Mouse (Mus musculus): ENCODE measurements around the gene Misp. TPM values are rescaled to one million over a fixed set of nuclear protein-coding genes. Genes with fewer than 3 reads are reported as not detected.

Misp gene
- polyA plus RNA-seq, 1 experiment from 2014 or later = 0.41 TPM

GRCm38 (mm10) chr10:79780664-79781015 lies 40.1 kb upstream of the Misp start:
- Histone ChIP-seq H3K4me2 (peak overlapping the region; percentile 43), H3K27ac (ENCODE audit: low read depth, low read length) (no peak overlapping the region), H3K9ac (ENCODE audit: low read length) (no peak overlapping the region), H3K9me3 (ENCODE audit: control insufficient read depth, low read length) (no peaks in the 10 kb centered on the region), H3K27me3 (ENCODE audit: control insufficient read depth, insufficient read depth, low read length) (peaks cover 43% of the 10 kb centered on the region), H3K4me1 (ENCODE audit: control insufficient read depth, insufficient read depth, low read length) (peaks cover 8% of the 10 kb centered on the region), H3K36me3 (ENCODE audit: control insufficient read depth, insufficient read depth, low read length) (no peaks in the 10 kb centered on the region), H3K4me3 (ENCODE audit: low read depth, low read length) (peak overlapping the region; percentile 25)
- peak; percentile 95 for DNase-seq (ENCODE audit: low spot score, missing footprints)
- WGBS = under 1% methylated on average over 13 of the region's 13 CpGs
- no peak; the same call in 1 of the 2 replicates for ATAC-seq (ENCODE audit: low FRiP score)

DNA sequence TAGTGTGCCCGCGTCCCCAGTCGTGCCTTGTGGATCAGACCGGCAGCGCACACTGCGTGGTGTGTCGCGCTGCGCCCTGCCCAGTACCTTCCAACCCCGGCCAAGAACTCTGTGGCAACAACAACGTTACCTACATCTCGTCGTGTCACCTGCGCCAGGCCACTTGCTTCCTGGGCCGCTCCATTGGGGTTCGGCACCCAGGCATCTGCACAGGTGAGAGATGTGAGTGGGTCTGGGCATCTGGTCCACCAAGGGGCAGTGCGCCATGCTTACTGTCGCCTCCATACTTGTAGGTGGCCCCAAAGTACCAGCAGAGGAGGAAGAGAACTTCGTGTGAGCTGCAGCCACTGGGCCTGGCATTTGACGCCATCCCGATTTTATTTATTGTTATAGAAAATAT lies 39.6 kb upstream of the Misp start:
- ATAC-seq (ENCODE audit: low FRiP score) (no peak), DNase-seq (ENCODE audit: low spot score, missing footprints) (no peak)
- Histone ChIP-seq H3K27ac (ENCODE audit: low read depth, low read length) (no peak overlapping the region), H3K4me2 (peak overlapping the region; percentile 43), H3K36me3 (ENCODE audit: control insufficient read depth, insufficient read depth, low read length) (no peaks in the 10 kb centered on the region), H3K4me1 (ENCODE audit: control insufficient read depth, insufficient read depth, low read length) (peaks cover 8% of the 10 kb centered on the region), H3K9ac (ENCODE audit: low read length) (no peak overlapping the region), H3K9me3 (ENCODE audit: control insufficient read depth, low read length) (no peaks in the 10 kb centered on the region), H3K27me3 (ENCODE audit: control insufficient read depth, insufficient read depth, low read length) (peaks cover 43% of the 10 kb centered on the region), H3K4me3 (ENCODE audit: low read depth, low read length) (0 out of 2 replicates have a peak overlapping the region, but pooled peaks have one; percentile 25)
- WGBS = 27% methylated on average over 21 of the region's 21 CpGs

GRCm38 (mm10) chr10:79781956-79782355 lies 38.8 kb upstream of the Misp start:
- no peak overlapping the region for H3K9ac ChIP-seq (ENCODE audit: low read length)

DNA sequence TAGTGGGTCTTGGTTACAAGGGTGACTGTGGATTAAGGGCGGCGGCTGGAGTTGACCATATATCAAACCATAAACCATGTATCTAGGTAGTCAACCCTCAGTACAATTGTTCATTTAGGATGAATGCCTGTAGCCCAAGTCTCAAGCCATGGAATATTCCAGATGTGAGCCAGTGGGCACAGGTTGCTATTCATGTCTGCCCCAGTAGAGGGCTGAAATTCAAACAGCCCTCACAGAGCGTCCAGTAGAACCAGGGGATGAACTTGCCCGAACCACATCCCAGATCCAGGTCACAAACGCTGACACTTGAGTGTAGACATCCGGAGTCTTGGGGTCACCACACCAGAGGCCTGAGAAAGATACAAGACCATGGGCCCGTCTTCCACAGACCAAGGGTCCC lies 37.7 kb upstream of the Misp start:
- WGBS = 68% methylated on average over 7 of the region's 7 CpGs
- no peak for DNase-seq (ENCODE audit: low spot score, missing footprints)
- peaks cover 27% of the 10 kb centered on the region for H3K27me3 ChIP-seq (ENCODE audit: control insufficient read depth, insufficient read depth, low read length)

More at GRCm38 (mm10) chr10:79781956-79782355, 38.8 kb upstream of the Misp start:
- no peak overlapping the region for H3K4me2 ChIP-seq
- 58% methylated on average over 5 of the region's 5 CpGs for WGBS
- H3K9me3 ChIP-seq (ENCODE audit: control insufficient read depth, low read length) = no peaks in the 10 kb centered on the region
- H3K27me3 ChIP-seq (ENCODE audit: control insufficient read depth, insufficient read depth, low read length) = peaks cover 37% of the 10 kb centered on the region
- no peak overlapping the region for H3K27ac ChIP-seq (ENCODE audit: low read depth, low read length)
- peaks cover 8% of the 10 kb centered on the region for H3K4me1 ChIP-seq (ENCODE audit: control insufficient read depth, insufficient read depth, low read length)
- no peak overlapping the region for H3K4me3 ChIP-seq (ENCODE audit: low read depth, low read length)
- DNase-seq (ENCODE audit: low spot score, missing footprints) (no peak), ATAC-seq (ENCODE audit: low FRiP score) (no peak)
- no peaks in the 10 kb centered on the region for H3K36me3 ChIP-seq (ENCODE audit: control insufficient read depth, insufficient read depth, low read length)

DNA sequence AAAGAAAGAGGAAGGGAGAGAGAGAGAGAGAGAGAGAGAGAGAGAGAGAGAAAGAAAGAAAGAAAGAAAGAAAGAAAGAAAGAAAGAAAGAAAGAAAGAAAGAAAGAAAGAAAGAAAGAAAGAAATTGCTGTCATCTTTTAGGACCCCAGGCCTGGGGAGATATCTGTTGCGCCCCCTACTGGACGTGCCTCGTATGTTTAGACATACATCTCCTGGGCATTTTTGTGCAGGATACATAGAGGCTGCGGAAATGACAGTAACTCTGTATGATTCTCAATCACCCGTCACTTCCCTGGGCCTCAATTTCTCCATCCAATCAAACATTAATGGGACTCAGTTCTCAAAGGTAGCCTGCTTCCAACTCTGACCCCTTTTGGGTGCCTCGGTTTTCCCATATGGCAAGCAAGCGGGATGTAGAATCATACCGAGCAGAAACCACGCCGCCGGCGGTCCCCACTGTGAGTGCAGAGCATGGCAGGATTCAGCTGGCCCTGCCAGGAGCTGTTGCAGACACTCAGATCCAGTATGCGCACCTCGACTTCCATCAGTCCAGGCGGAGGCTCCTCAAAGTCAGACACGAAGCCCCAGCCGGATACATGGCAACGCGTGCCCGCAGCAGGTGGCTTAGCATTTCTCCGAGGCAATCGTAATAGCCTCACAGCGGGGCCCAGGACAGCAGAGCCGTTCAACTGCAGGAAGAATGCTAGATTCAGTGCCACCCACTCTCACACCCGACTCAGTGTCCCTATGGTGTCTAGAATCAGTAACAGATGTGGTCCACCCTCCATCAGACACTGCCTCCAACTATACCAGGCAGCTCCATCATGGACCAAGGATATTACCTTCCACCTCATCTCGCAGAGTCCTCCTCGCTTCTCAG lies 36.6 kb upstream of the Misp start:
- Histone ChIP-seq H3K4me3 (ENCODE audit: low read depth, low read length) (no peak overlapping the region), H3K27me3 (ENCODE audit: control insufficient read depth, insufficient read depth, low read length) (peaks cover 16% of the 10 kb centered on the region), H3K4me2 (no peak overlapping the region), H3K27ac (ENCODE audit: low read depth, low read length) (no peak overlapping the region), H3K36me3 (ENCODE audit: control insufficient read depth, insufficient read depth, low read length) (no peaks in the 10 kb centered on the region), H3K4me1 (ENCODE audit: control insufficient read depth, insufficient read depth, low read length) (peaks cover 8% of the 10 kb centered on the region), H3K9me3 (ENCODE audit: control insufficient read depth, low read length) (no peaks in the 10 kb centered on the region), H3K9ac (ENCODE audit: low read length) (no peak overlapping the region)
- ATAC-seq (ENCODE audit: low FRiP score) (no peak), DNase-seq (ENCODE audit: low spot score, missing footprints) (peak; percentile 91)
- WGBS = 48% methylated on average over 27 of the region's 27 CpGs

More for the DNA sequence above, 37.7 kb upstream of the Misp start:
- Histone ChIP-seq H3K4me3 (ENCODE audit: low read depth, low read length) (no peak overlapping the region), H3K36me3 (ENCODE audit: control insufficient read depth, insufficient read depth, low read length) (no peaks in the 10 kb centered on the region), H3K9me3 (ENCODE audit: control insufficient read depth, low read length) (no peaks in the 10 kb centered on the region), H3K9ac (ENCODE audit: low read length) (no peak overlapping the region), H3K4me1 (ENCODE audit: control insufficient read depth, insufficient read depth, low read length) (peaks cover 8% of the 10 kb centered on the region), H3K4me2 (no peak overlapping the region), H3K27ac (ENCODE audit: low read depth, low read length) (no peak overlapping the region)
- ATAC-seq (ENCODE audit: low FRiP score) = no peak

GRCm38 (mm10) chr10:79788386-79789158 lies 32.2 kb upstream of the Misp start:
- 33% methylated on average over 7 of the region's 7 CpGs for WGBS
- peak; percentile 97 for DNase-seq (ENCODE audit: low spot score, missing footprints)
- no peaks in the 10 kb centered on the region for H3K9me3 ChIP-seq (ENCODE audit: control insufficient read depth, low read length)
- H3K4me3 ChIP-seq (ENCODE audit: low read depth, low read length) = no peak overlapping the region
- H3K27ac ChIP-seq (ENCODE audit: low read depth, low read length) = no peak overlapping the region
- H3K27me3 ChIP-seq (ENCODE audit: control insufficient read depth, insufficient read depth, low read length) = no peaks in the 10 kb centered on the region
- H3K4me2 ChIP-seq = no peak overlapping the region
- peaks cover 2% of the 10 kb centered on the region; the same call in 1 of the 2 replicates for H3K4me1 ChIP-seq (ENCODE audit: control insufficient read depth, insufficient read depth, low read length)
- no peaks in the 10 kb centered on the region for H3K36me3 ChIP-seq (ENCODE audit: control insufficient read depth, insufficient read depth, low read length)
- ATAC-seq (ENCODE audit: low FRiP score) = 0 out of 2 replicates have a peak, but pooled peaks have one; percentile 26
- H3K9ac ChIP-seq (ENCODE audit: low read length) = no peak overlapping the region

GRCm38 (mm10) chr10:79789581-79789980 lies 31.2 kb upstream of the Misp start:
- no peak overlapping the region for H3K4me3 ChIP-seq (ENCODE audit: low read depth, low read length)
- no peaks in the 10 kb centered on the region for H3K27me3 ChIP-seq (ENCODE audit: control insufficient read depth, insufficient read depth, low read length)
- no peak overlapping the region for H3K9ac ChIP-seq (ENCODE audit: low read length)
- ATAC-seq (ENCODE audit: low FRiP score) = no peak
- no peak for DNase-seq (ENCODE audit: low spot score, missing footprints)
- H3K9me3 ChIP-seq (ENCODE audit: control insufficient read depth, low read length) = no peaks in the 10 kb centered on the region
- WGBS = 51% methylated on average over 2 of the region's 2 CpGs
- H3K27ac ChIP-seq (ENCODE audit: low read depth, low read length) = no peak overlapping the region
- no peak overlapping the region for H3K4me2 ChIP-seq
- peaks cover 7% of the 10 kb centered on the region for H3K4me1 ChIP-seq (ENCODE audit: control insufficient read depth, insufficient read depth, low read length)
- H3K36me3 ChIP-seq (ENCODE audit: control insufficient read depth, insufficient read depth, low read length) = no peaks in the 10 kb centered on the region

DNA sequence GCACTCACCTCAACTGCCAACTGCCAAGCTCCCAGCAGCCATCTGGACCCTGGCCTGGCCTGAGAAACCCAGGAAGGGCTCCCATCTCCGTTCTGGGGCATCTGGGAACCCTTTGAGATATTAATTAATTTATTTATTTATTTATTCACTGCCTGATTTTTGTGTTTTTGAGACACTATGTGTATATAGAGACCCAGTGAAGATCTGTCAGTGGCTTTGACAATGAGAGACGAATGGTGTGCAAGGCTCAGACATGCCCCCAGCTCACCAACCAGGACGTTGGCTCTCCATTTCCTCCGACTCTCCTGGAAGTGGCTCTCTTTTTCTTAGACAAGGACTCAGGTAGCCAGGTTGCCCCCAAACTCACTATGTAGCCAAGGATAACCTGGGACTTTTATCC lies 29.9 kb upstream of the Misp start, which contains the start of gene Prss57:
TSS of gene Prss57 (minus strand) at position 101 of the 400 bp plus-strand sequence.
- Histone ChIP-seq H3K4me2 (no peak within 1 kb of the TSS), H3K9me3 (ENCODE audit: control insufficient read depth, low read length) (no peaks in the 10 kb centered on the region), H3K36me3 (ENCODE audit: control insufficient read depth, insufficient read depth, low read length) (no peaks in the 10 kb centered on the region), H3K27ac (ENCODE audit: low read depth, low read length) (no peak within 1 kb of the TSS), H3K27me3 (ENCODE audit: control insufficient read depth, insufficient read depth, low read length) (no peaks in the 10 kb centered on the region), H3K9ac (ENCODE audit: low read length) (no peak within 1 kb of the TSS), H3K4me1 (ENCODE audit: control insufficient read depth, insufficient read depth, low read length) (peaks cover 16% of the 10 kb centered on the region), H3K4me3 (ENCODE audit: low read depth, low read length) (no peak within 1 kb of the TSS)
- 87% methylated on average over 4 of the region's 4 CpGs for WGBS
- ATAC-seq (ENCODE audit: low FRiP score) = no peak
- no peak for DNase-seq (ENCODE audit: low spot score, missing footprints)

All from midbrain, embryonic 11.5 days (tissue).